Comparison of ENCODE assay signal across 8 mouse cellular contexts in the genomic region with DNA sequence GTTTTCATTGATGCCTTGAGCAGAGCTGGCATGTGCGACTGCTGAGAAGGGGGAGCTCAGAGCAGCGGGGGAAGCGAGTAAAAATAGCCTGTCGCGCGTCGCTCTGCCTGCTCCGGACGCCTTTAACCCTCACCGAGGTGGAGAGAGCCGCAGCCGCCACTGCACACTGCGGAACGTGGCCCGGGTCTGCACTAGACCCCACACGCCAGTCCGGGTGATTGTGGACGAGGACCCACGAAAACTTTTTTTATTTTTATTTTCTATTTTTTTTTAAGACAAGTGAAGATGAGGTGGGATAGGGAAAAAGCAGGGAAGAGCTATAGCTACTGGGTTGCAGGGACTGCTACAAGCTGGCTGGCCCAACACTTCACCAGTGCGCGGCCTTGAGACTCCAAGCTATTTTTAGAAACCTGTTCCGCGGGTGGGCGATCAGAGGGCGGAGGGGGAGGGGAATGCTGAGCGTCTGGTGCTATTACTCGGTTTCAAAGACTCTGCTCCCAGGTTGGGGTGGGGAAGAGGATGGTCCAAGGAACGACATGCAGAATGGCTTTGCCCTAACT. TPM values are rescaled to one million over a fixed set of nuclear protein-coding genes. Genes with fewer than 3 reads are reported as not detected.
DNase-seq lines count a peak whose midpoint lies in the region; ATAC-seq and TF ChIP-seq lines count a peak whose summit lies in the region.

No protein-coding gene starts in this region.

- peak overlapping the region; percentile 46 for H3K4me3 ChIP-seq in gastrocnemius, adult 2 months
- peak overlapping the region; percentile 92 for H3K4me3 ChIP-seq in cortical plate, adult 2 months (ENCODE audit: insufficient read depth, low read length)
- peak overlapping the region; percentile 79 for H3K4me3 ChIP-seq in hindbrain, embryonic 13.5 days
- H3K4me3 ChIP-seq in limb, embryonic 15.5 days: peak overlapping the region; percentile 41; the same call in 1 of the 2 replicates
- H3K4me3 ChIP-seq in stomach, embryonic 16.5 days (replicated peaks; ENCODE audit: low read length): 0 out of 2 replicates have a peak overlapping the region, but pooled peaks have one; percentile 26

- DNase-seq in gastrocnemius, adult 2 months: no peak
- no peak for DNase-seq in gastrocnemius, postnatal 36 days
- no peak for DNase-seq in gastrocnemius, postnatal 14 days
- no peak for DNase-seq in urinary bladder, adult 18-20 months (ENCODE audit: low spot score in 2 of 2)

- WGBS in hindbrain, embryonic 13.5 days: under 1% methylated on average over 28 of the region's 28 CpGs
- 2% methylated on average over 27 of the region's 28 CpGs for WGBS in limb, embryonic 15.5 days
- 1% methylated on average over 28 of the region's 28 CpGs for WGBS in stomach, embryonic 16.5 days

- H3K9me3 ChIP-seq in hindbrain, embryonic 13.5 days: no peaks in the 10 kb centered on the region
- H3K9me3 ChIP-seq in limb, embryonic 15.5 days: no peaks in the 10 kb centered on the region
- no peaks in the 10 kb centered on the region for H3K9me3 ChIP-seq in stomach, embryonic 16.5 days (replicated peaks; ENCODE audit: control insufficient read depth, low read length)

- peaks cover 15% of the 10 kb centered on the region for H3K27me3 ChIP-seq in hindbrain, embryonic 13.5 days
- peaks cover 93% of the 10 kb centered on the region for H3K27me3 ChIP-seq in limb, embryonic 15.5 days
- H3K27me3 ChIP-seq in stomach, embryonic 16.5 days (ENCODE audit: control insufficient read depth, insufficient read depth, low read length): peaks cover 66% of the 10 kb centered on the region

- no peak for TF ChIP-seq CTCF in gastrocnemius, adult 2 months (IDR thresholded peaks at IDR 0.05)
- TF ChIP-seq CTCF in cortical plate, adult 2 months (IDR thresholded peaks at IDR 0.05; ENCODE audit: extremely low read depth, insufficient read depth, low read length): no peak

- TF ChIP-seq POLR2A in cortical plate, adult 2 months (IDR thresholded peaks at IDR 0.05; ENCODE audit: extremely low read depth, insufficient read depth, low read length): peak; percentile 42; the same call in 1 of the 2 replicates

- H3K9ac ChIP-seq in hindbrain, embryonic 13.5 days: peak overlapping the region; percentile 87
- no peak overlapping the region for H3K9ac ChIP-seq in limb, embryonic 15.5 days
- H3K9ac ChIP-seq in stomach, embryonic 16.5 days (ENCODE audit: low read length): no peak overlapping the region

- no peaks in the 10 kb centered on the region for H3K36me3 ChIP-seq in hindbrain, embryonic 13.5 days
- no peaks in the 10 kb centered on the region for H3K36me3 ChIP-seq in limb, embryonic 15.5 days
- no peaks in the 10 kb centered on the region for H3K36me3 ChIP-seq in stomach, embryonic 16.5 days (ENCODE audit: control insufficient read depth, insufficient read depth, low read length)

- H3K27ac ChIP-seq in gastrocnemius, adult 2 months: no peak overlapping the region
- peak overlapping the region; percentile 98 for H3K27ac ChIP-seq in cortical plate, adult 2 months (ENCODE audit: insufficient read depth, low read length)
- peak overlapping the region; percentile 89 for H3K27ac ChIP-seq in hindbrain, embryonic 13.5 days
- no peak overlapping the region for H3K27ac ChIP-seq in limb, embryonic 15.5 days
- H3K27ac ChIP-seq in stomach, embryonic 16.5 days (ENCODE audit: low read length): no peak overlapping the region

- peak overlapping the region; percentile 81 for H3K4me2 ChIP-seq in hindbrain, embryonic 13.5 days
- peak overlapping the region; percentile 81; the same call in 1 of the 2 replicates for H3K4me2 ChIP-seq in limb, embryonic 15.5 days
- 0 out of 2 replicates have a peak overlapping the region, but pooled peaks have one; percentile 4 for H3K4me2 ChIP-seq in stomach, embryonic 16.5 days (ENCODE audit: low read depth, low read length)

- peak; percentile 59 for ATAC-seq in hindbrain, embryonic 13.5 days (ENCODE audit: low FRiP score)
- ATAC-seq in limb, embryonic 15.5 days (ENCODE audit: insufficient number of reproducible peaks, low FRiP score, low TSS enrichment, low read depth): no peak
- ATAC-seq in stomach, embryonic 16.5 days (ENCODE audit: insufficient read depth, low FRiP score): no peak

- peaks cover 8% of the 10 kb centered on the region for H3K4me1 ChIP-seq in cortical plate, adult 2 months (ENCODE audit: control insufficient read depth, insufficient read depth, low read length)
- H3K4me1 ChIP-seq in hindbrain, embryonic 13.5 days (replicated peaks): peaks cover 69% of the 10 kb centered on the region
- peaks cover 30% of the 10 kb centered on the region for H3K4me1 ChIP-seq in limb, embryonic 15.5 days
- H3K4me1 ChIP-seq in stomach, embryonic 16.5 days (ENCODE audit: control insufficient read depth, insufficient read depth, low read length): no peaks in the 10 kb centered on the region

- intact Hi-C loops in gastrocnemius, adult 2 months (cut with DNase I): no loop called here
- intact Hi-C loops in gastrocnemius, postnatal 36 days (cut with DNase I): loop anchor here (5.0 kb wide), 1 partner anchor 151 kb away; no protein-coding TSS in a partner anchor
- intact Hi-C loops in gastrocnemius, postnatal 14 days (cut with DNase I; ENCODE audit: low total_unique reads): no loop called here

RNA-seq across cellular contexts. Expression of a gene that starts 2.6 kb away (rescaled TPM):
- total RNA-seq in gastrocnemius, adult 2 months (2021): not detected
- not detected for total RNA-seq in gastrocnemius, postnatal 36 days (2021)
- polyA plus RNA-seq in cortical plate, adult 2 months (2012; rRNA removed): 67.5 and 67.6 TPM in 2 replicates
- 39.7 and 41.2 TPM in 2 replicates for polyA plus RNA-seq in hindbrain, embryonic 13.5 days (2015; fragmentation: Nextera tagmentation; extraction: Ambion mirVana)
- 0.35 and 0.44 TPM in 2 replicates for polyA plus RNA-seq in limb, embryonic 15.5 days (2015; fragmentation: Nextera tagmentation; extraction: Ambion mirVana)
- 0.14 TPM in 1 of 2 replicates, not detected in the other for polyA plus RNA-seq in stomach, embryonic 16.5 days (2015; fragmentation: Nextera tagmentation; extraction: Ambion mirVana)
- total RNA-seq in gastrocnemius, postnatal 14 days (2021): not detected

Comparison
In these comparisons a context has a peak if more than half of its experiments do, and no peak if none do; other contexts are left out.
1. H3K27ac ChIP-seq: peak in cortical plate, adult 2 months (single experiment) and hindbrain, embryonic 13.5 days (single experiment); none in gastrocnemius, adult 2 months (single experiment), limb, embryonic 15.5 days (single experiment) and stomach, embryonic 16.5 days (single experiment).
2. H3K4me3 ChIP-seq: peak in every context shown above with its lines; median percentile 92 in cortical plate, adult 2 months; 79 in hindbrain, embryonic 13.5 days; 46 in gastrocnemius, adult 2 months; 41 in limb, embryonic 15.5 days; 26 in stomach, embryonic 16.5 days.
3. H3K4me2 ChIP-seq: peak in every context shown above with its lines; median percentile 81 in hindbrain, embryonic 13.5 days; 81 in limb, embryonic 15.5 days; 4 in stomach, embryonic 16.5 days.
4. RNA of a gene that starts 2.6 kb away (polyA plus RNA-seq): 67.5 to 67.6 TPM in cortical plate, adult 2 months and 39.7 to 41.2 TPM in hindbrain, embryonic 13.5 days; 0.35 to 0.44 TPM in limb, embryonic 15.5 days and 0.14 TPM in stomach, embryonic 16.5 days; every median in the first group is over 10 times any median in the second.